Mouse (Mus musculus): Measurements from ENCODE around the gene Fbln1. TPM values are rescaled to one million over a fixed set of nuclear protein-coding genes. Genes with fewer than 3 reads are reported as not detected.
A peak's percentile ranks its signal among the peaks of the same experiment; 100 is the strongest.

Gene Fbln1
- polyA plus RNA-seq (2016; fragmentation: Nextera tagmentation; extraction: Ambion mirVana): 162 and 179 TPM in 2 replicates

DNA sequence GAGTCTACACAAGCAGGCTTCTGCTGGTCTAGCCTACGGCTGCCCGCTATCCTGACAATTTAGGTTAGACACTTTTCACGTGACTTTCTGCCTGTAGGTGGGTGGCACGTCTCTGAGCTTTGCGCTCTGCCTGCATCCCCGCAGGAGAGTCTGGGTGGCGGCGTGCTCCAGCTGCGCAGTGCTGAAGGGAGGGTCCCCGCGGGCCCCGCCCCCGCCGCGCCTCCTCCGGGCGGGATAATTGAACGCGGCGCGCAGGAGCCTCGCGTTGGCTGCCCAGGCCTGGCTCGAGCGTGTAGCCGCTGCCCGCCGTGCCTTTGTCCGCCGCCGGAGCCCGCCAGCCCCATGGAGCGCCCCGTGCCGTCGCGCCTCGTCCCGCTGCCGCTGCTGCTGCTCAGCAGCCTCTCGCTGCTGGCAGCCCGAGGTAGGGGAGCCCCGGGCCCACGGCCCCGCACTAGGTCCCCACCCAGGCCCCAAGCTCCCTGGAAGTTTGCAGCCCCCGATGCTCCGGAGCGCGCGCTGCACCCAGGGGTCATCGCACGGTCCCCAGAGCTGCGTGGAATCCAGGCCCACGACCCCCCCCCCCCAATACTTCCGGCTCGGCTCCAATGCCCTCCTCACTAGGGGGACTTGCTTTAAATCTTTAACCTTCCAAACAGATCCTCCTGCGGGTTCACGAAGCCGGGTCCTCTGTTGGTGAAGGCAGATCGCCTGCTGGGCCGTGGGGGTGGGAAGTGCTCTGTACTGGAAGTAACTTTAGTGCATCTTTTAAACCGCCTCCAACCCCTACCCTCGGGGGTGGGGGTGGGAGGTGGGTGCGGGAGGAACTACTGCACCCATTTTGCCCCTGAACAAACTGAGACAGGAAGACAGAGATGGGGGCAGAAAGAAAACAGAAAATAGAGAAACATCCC lies at the start of gene Fbln1:
TSS of gene Fbln1 (plus strand) at position 158 of the 911 bp plus-strand sequence.
- Histone ChIP-seq H3K27ac (replicated peaks) (peak within 1 kb of the TSS; percentile 97), H3K27me3 (ENCODE audit: low read depth, poor library complexity, severe bottlenecking) (peaks cover 38% of the 10 kb centered on the region), H3K4me3 (peak within 1 kb of the TSS; percentile 73), H3K36me3 (peaks cover 24% of the 10 kb centered on the region), H3K9me3 (replicated peaks) (peaks cover 21% of the 10 kb centered on the region), H3K4me1 (peaks cover 64% of the 10 kb centered on the region)
- under 1% methylated on average over 64 of the region's 64 CpGs for WGBS
- peak; percentile 84 for DNase-seq (ENCODE audit: low spot score)

DNA sequence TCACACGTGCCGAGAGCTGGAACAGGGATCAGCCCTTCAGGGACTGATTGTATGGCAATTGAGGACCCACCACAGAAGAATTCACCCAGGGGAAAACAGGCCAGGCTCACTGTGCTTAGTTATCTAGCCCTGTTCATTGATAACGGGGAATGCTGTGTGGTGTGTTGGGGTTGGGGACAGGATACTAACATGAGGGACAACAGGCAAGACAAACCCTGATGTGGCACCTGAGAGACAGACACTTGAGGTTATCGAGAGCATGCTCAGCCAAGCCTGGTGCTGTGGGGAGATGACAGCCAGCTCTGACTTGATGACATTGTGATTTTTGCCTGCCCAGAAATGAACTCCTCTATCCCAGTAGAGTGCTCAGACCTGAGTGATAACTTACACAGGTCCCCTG lies 49.6 kb upstream of the Fbln1 start:
- WGBS: 81% methylated on average over 4 of the region's 4 CpGs
- Histone ChIP-seq H3K4me3 (no peak overlapping the region), H3K36me3 (no peaks in the 10 kb centered on the region), H3K4me1 (peaks cover 3% of the 10 kb centered on the region; the same call in 1 of the 2 replicates), H3K27ac (replicated peaks) (no peak overlapping the region), H3K9me3 (replicated peaks) (no peaks in the 10 kb centered on the region), H3K27me3 (ENCODE audit: low read depth, poor library complexity, severe bottlenecking) (peaks cover 8% of the 10 kb centered on the region; the same call in 1 of the 2 replicates)
- no peak for DNase-seq (ENCODE audit: low spot score)

GRCm38 (mm10) chr15:85161416-85161815 lies 44.3 kb upstream of the Fbln1 start:
- peaks cover 16% of the 10 kb centered on the region for H3K4me1 ChIP-seq
- no peak for DNase-seq (ENCODE audit: low spot score)
- H3K27me3 ChIP-seq (ENCODE audit: low read depth, poor library complexity, severe bottlenecking): peaks cover 12% of the 10 kb centered on the region; the same call in 1 of the 2 replicates
- H3K4me3 ChIP-seq: no peak overlapping the region
- no peaks in the 10 kb centered on the region for H3K9me3 ChIP-seq (replicated peaks)
- no peak overlapping the region for H3K27ac ChIP-seq (replicated peaks)
- H3K36me3 ChIP-seq: no peaks in the 10 kb centered on the region

DNA sequence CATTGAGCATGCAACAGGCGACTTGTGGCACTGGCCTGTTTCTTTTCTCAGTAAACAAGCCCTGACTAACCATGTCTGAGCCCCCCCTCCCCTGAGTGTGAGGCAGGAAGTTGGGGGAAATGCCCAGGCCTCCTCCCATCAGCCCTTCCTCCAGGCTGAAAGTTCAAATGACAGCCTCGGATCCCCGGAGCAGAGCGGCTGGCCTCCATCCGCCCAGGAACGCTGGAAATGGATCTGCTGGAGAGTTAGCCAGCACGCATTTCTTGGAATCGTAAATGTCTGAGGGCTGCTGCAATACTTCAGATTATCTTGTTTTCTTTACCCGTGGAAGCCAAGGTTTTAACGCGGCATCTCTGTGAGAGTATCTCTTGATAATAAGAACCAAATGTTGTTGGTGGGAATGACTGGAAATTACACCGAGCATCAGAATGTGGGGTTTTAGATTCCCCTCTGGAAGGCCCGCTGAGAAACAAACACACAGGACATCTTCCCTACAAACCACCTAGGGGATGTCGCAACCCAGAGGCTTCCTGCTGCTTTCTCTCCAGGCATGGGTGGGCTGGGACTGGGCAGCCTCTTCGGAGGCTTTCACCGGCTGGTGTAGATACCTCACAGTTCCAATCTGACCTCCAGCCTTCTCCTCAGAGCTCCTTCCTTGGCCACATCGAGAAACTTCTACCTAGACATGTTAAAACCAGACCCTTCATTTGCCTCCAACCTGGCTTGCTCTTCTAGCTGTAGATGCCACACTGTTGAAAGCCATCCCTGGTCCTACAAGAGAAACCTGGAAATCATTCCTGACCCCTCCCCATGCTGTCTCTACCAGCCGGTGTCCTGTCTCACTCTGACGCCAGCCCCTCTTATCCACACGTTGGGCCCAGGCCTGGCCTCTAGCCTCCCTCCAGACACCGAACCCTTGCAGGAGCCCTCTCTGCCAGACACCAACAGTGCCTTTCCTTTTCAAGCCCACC lies 42.8 kb upstream of the Fbln1 start:
- H3K9me3 ChIP-seq (replicated peaks): no peaks in the 10 kb centered on the region
- no peak overlapping the region for H3K4me3 ChIP-seq
- WGBS: 63% methylated on average over 21 of the region's 21 CpGs
- peak; percentile 18 for DNase-seq (ENCODE audit: low spot score)
- no peaks in the 10 kb centered on the region for H3K36me3 ChIP-seq
- peaks cover 28% of the 10 kb centered on the region for H3K4me1 ChIP-seq
- peaks cover 12% of the 10 kb centered on the region; the same call in 1 of the 2 replicates for H3K27me3 ChIP-seq (ENCODE audit: low read depth, poor library complexity, severe bottlenecking)
- 0 out of 2 replicates have a peak overlapping the region, but pooled peaks have one; percentile 10 for H3K27ac ChIP-seq (replicated peaks)

DNA sequence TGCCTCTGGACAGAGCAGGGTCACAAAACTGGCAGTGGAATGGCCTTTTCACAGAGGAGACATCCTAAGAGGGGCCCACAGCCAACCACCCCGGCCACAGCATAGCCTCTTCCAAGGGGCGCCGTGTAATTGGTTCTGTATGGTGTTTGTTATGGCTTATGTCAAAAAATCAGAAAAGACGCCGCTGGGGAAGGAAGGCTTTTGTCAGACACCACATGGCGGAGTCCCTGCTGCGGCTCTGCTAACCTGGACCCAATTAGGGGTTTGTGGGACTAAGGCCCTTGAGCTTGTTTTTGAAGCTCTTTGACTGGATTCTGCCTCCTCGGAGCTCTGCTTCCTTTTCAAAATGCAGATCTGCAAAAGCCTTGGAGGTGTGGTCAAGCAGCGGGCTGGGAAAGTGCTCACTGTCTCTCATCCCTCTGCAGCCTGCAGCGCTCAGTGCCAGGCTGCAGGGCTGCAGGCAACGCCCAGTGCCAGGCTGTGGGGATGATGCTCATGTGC lies 39.3 kb upstream of the Fbln1 start:
- peaks cover 28% of the 10 kb centered on the region for H3K4me1 ChIP-seq
- no peaks in the 10 kb centered on the region for H3K36me3 ChIP-seq
- DNase-seq (ENCODE audit: low spot score): peak; percentile 59
- WGBS: 32% methylated on average over 11 of the region's 11 CpGs
- no peaks in the 10 kb centered on the region for H3K9me3 ChIP-seq (replicated peaks)
- H3K27me3 ChIP-seq (ENCODE audit: low read depth, poor library complexity, severe bottlenecking): peaks cover 15% of the 10 kb centered on the region
- H3K4me3 ChIP-seq: 0 out of 2 replicates have a peak overlapping the region, but pooled peaks have one; percentile 4
- H3K27ac ChIP-seq (replicated peaks): peak overlapping the region; percentile 71

DNA sequence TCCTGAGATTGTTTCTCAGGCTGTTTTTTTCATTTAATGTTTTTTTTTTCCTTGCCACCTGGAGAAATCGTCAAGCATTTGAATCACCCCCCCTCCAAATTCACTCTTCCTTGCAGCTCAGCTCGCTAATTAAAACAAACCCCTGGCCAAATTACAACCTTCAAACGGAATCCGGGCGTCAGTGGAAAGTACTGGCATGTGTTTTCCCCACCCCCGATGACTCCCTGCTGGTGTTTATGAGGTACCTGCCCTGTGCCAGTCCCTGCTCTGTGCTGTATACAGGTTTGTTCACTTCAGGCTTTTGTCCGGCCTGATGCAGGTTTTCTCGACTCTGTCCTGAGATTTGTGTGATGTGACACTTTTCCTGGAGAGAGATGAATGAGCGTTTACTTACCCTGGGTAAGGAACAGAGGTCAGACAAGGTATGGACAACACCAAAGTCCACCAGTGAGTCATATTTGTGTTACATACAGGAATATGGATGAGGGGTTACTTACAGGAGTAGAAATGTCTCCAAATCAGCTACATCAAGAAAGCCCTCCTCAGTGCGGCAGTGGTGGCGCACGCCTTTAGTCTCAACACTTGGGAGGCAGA lies 38.6 kb upstream of the Fbln1 start:
- Histone ChIP-seq H3K4me3 (no peak overlapping the region), H3K36me3 (no peaks in the 10 kb centered on the region), H3K27ac (replicated peaks) (peak overlapping the region; percentile 71), H3K4me1 (peaks cover 28% of the 10 kb centered on the region), H3K9me3 (replicated peaks) (no peaks in the 10 kb centered on the region), H3K27me3 (ENCODE audit: low read depth, poor library complexity, severe bottlenecking) (peaks cover 15% of the 10 kb centered on the region)
- 64% methylated on average over 12 of the region's 12 CpGs for WGBS
- no peak for DNase-seq (ENCODE audit: low spot score)

DNA sequence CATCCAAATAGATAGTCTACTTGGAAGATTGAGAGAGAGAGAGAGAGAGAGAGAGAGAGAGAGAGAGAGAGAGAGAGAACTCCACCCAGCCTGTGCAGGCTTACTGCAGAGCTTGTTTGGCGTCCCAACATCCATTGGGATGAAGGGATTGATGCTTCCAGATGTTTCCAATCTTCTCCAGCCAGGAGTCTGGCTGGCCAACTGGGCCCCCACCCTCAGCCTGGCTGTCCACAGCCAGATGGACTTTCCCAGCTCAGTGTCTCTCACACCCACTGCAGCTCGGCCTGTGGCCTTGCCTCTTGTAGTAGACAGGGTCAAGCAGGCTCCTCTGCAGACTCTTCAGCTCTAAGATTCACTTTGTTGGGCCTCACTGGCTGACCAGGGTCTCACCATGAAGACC lies 33.7 kb upstream of the Fbln1 start:
- DNase-seq (ENCODE audit: low spot score): no peak
- H3K4me3 ChIP-seq: no peak overlapping the region
- H3K4me1 ChIP-seq: peaks cover 5% of the 10 kb centered on the region
- no peaks in the 10 kb centered on the region for H3K36me3 ChIP-seq
- WGBS: 76% methylated on average over 2 of the region's 2 CpGs
- H3K9me3 ChIP-seq (replicated peaks): no peaks in the 10 kb centered on the region; the same call in 1 of the 2 replicates
- H3K27ac ChIP-seq (replicated peaks): 0 out of 2 replicates have a peak overlapping the region, but pooled peaks have one; percentile 34
- peaks cover 3% of the 10 kb centered on the region; the same call in 1 of the 2 replicates for H3K27me3 ChIP-seq (ENCODE audit: low read depth, poor library complexity, severe bottlenecking)

- H3K27ac ChIP-seq (replicated peaks): no peak overlapping the region
- H3K36me3 ChIP-seq: no peaks in the 10 kb centered on the region
- WGBS: 83% methylated on average over 8 of the region's 8 CpGs
These were observed 32.3 kb upstream of the Fbln1 start for GRCm38 (mm10) chr15:85173425-85173824.

DNA sequence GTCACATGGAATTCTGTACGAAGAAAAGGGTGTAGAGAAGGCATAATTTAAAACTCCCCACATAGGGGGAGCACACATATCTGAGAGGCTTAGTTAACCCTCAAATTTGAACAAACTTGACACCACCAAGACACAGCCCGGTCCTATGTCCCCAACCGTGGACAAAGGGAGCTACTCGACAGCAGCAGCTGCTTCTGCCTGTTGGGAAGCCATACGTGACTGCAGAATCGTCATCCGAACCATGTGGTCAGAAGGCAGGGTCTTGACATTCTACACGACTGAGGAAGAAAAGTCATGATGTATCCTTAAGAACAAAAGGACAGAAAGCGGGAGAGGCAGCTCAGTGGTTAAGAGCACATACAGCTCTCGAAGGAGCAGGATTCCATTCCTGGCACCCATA lies 31.7 kb upstream of the Fbln1 start:
- no peaks in the 10 kb centered on the region for H3K36me3 ChIP-seq
- no peak overlapping the region for H3K27ac ChIP-seq (replicated peaks)
- H3K27me3 ChIP-seq (ENCODE audit: low read depth, poor library complexity, severe bottlenecking): no peaks in the 10 kb centered on the region
- no peaks in the 10 kb centered on the region; the same call in 1 of the 2 replicates for H3K9me3 ChIP-seq (replicated peaks)
- H3K4me3 ChIP-seq: no peak overlapping the region
- H3K4me1 ChIP-seq: no peaks in the 10 kb centered on the region
- WGBS: 87% methylated on average over 10 of the region's 10 CpGs
- no peak for DNase-seq (ENCODE audit: low spot score)

More at GRCm38 (mm10) chr15:85173425-85173824, 32.3 kb upstream of the Fbln1 start:
- Histone ChIP-seq H3K4me3 (no peak overlapping the region), H3K9me3 (replicated peaks) (no peaks in the 10 kb centered on the region; the same call in 1 of the 2 replicates), H3K27me3 (ENCODE audit: low read depth, poor library complexity, severe bottlenecking) (peaks cover 3% of the 10 kb centered on the region; the same call in 1 of the 2 replicates), H3K4me1 (no peaks in the 10 kb centered on the region)
- no peak for DNase-seq (ENCODE audit: low spot score)

GRCm38 (mm10) chr15:85177576-85177975 lies 28.2 kb upstream of the Fbln1 start:
- no peak overlapping the region for H3K27ac ChIP-seq (replicated peaks)
- peak; percentile 52 for DNase-seq (ENCODE audit: low spot score)
- H3K4me1 ChIP-seq: no peaks in the 10 kb centered on the region
- H3K27me3 ChIP-seq (ENCODE audit: low read depth, poor library complexity, severe bottlenecking): no peaks in the 10 kb centered on the region; the same call in 1 of the 2 replicates
- H3K4me3 ChIP-seq: no peak overlapping the region
- WGBS: 89% methylated on average over 8 of the region's 8 CpGs
- H3K9me3 ChIP-seq (replicated peaks): no peaks in the 10 kb centered on the region; the same call in 1 of the 2 replicates
- no peaks in the 10 kb centered on the region for H3K36me3 ChIP-seq

DNA sequence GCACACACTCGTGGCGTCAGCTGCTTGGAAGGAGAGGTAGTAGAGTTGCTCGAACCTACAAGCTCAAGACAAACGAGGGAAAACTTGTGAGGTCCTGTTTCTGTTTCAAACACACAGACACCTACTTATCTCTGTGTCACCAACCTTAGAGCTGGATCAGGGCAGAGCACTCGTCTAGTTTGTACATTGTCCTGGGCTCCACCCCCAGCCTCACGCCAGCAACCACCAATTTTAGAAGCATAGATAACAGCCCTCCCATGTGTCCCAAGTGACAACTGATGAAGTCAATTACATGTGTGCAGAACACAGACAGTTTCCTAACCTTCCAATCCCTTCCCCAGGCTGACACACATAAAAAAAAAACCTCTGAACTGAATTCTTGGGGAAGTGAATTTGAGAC lies 27.6 kb upstream of the Fbln1 start:
- 82% methylated on average over 6 of the region's 6 CpGs for WGBS
- Histone ChIP-seq H3K9me3 (replicated peaks) (no peaks in the 10 kb centered on the region; the same call in 1 of the 2 replicates), H3K27ac (replicated peaks) (no peak overlapping the region), H3K27me3 (ENCODE audit: low read depth, poor library complexity, severe bottlenecking) (no peaks in the 10 kb centered on the region; the same call in 1 of the 2 replicates), H3K4me3 (no peak overlapping the region), H3K4me1 (no peaks in the 10 kb centered on the region), H3K36me3 (no peaks in the 10 kb centered on the region)
- no peak for DNase-seq (ENCODE audit: low spot score)

Data from midbrain, embryonic 10.5 days (tissue).